Mouse (Mus musculus): ENCODE measurements around the gene Actn1. TPM values are rescaled to one million over a fixed set of nuclear protein-coding genes. Genes with fewer than 3 reads are reported as not detected.

The Actn1 gene
- polyA plus RNA-seq, 1 experiment from 2014 or later: 27.2 TPM

DNA sequence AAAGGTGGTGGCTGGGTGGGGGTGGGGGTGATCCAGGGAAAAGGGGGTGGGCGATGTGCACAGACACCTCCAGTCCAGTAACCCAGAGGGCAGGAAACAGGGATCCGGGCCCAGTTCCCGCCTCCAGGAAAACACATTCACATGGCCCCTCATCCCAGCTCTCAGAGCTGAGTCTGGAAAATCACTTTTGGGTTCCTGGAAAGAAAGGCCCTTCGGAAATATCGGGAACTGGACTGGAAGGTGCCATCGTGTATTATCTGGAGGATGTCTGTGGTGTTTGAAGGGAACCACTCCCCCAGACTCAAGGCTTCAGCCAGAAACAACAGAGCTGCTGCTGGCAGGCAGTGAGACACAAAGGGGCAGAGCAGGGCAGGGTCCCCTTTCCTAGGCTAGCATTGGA is 10.6 kb downstream of the Actn1 start:
- Histone ChIP-seq H3K4me2 (ENCODE audit: low read depth, low read length, severe bottlenecking) (no peak overlapping the region), H3K27me3 (ENCODE audit: control insufficient read depth, insufficient read depth, low read length) (no peaks in the 10 kb centered on the region), H3K4me1 (replicated peaks; ENCODE audit: control insufficient read depth, insufficient read depth, low read length) (no peaks in the 10 kb centered on the region; the same call in 1 of the 2 replicates), H3K9ac (ENCODE audit: low read length) (no peak overlapping the region), H3K27ac (ENCODE audit: low read depth, low read length) (no peak overlapping the region), H3K4me3 (ENCODE audit: low read depth, low read length) (no peak overlapping the region), H3K36me3 (ENCODE audit: control insufficient read depth, insufficient read depth, low read length) (no peaks in the 10 kb centered on the region), H3K9me3 (ENCODE audit: control insufficient read depth, low read length) (no peaks in the 10 kb centered on the region)
- ATAC-seq (replicated peaks; ENCODE audit: low FRiP score): no peak
- DNase-seq (ENCODE audit: low spot score): no peak
- 67% methylated on average over 6 of the region's 6 CpGs for WGBS

DNA sequence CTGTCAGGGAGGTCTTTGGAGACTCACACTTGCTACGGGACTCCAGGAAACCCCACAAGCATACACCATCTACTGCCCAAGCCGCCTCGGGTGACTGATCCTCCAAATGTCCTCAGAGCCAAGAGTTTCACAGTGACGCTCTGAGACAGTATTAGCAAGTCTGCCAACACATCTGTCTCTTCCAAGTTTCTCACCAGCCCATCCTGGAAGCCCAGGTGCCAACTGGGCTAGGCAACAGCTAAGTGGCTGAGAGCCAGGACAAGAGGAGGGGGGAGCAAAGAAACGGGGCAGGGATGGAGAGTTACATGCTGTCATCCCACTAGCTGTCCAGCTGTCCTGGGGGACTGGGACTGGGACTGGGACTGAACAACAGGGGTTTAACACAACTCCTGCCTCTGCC is 13.1 kb downstream of the Actn1 start:
- Histone ChIP-seq H3K27me3 (ENCODE audit: control insufficient read depth, insufficient read depth, low read length) (no peaks in the 10 kb centered on the region), H3K36me3 (ENCODE audit: control insufficient read depth, insufficient read depth, low read length) (no peaks in the 10 kb centered on the region), H3K27ac (ENCODE audit: low read depth, low read length) (no peak overlapping the region), H3K4me1 (replicated peaks; ENCODE audit: control insufficient read depth, insufficient read depth, low read length) (no peaks in the 10 kb centered on the region; the same call in 1 of the 2 replicates), H3K9ac (ENCODE audit: low read length) (no peak overlapping the region), H3K4me3 (ENCODE audit: low read depth, low read length) (no peak overlapping the region), H3K4me2 (ENCODE audit: low read depth, low read length, severe bottlenecking) (no peak overlapping the region), H3K9me3 (ENCODE audit: control insufficient read depth, low read length) (no peaks in the 10 kb centered on the region)
- ATAC-seq (replicated peaks; ENCODE audit: low FRiP score): no peak
- WGBS: 88% methylated on average over 5 of the region's 5 CpGs
- DNase-seq (ENCODE audit: low spot score): no peak

GRCm38 (mm10) chr12:80246505-80246904 is 13.7 kb downstream of the Actn1 start:
- no peaks in the 10 kb centered on the region for H3K9me3 ChIP-seq (ENCODE audit: control insufficient read depth, low read length)
- no peaks in the 10 kb centered on the region for H3K36me3 ChIP-seq (ENCODE audit: control insufficient read depth, insufficient read depth, low read length)
- 82% methylated on average over 2 of the region's 2 CpGs for WGBS
- H3K4me2 ChIP-seq (ENCODE audit: low read depth, low read length, severe bottlenecking): no peak overlapping the region
- DNase-seq (ENCODE audit: low spot score): no peak
- no peaks in the 10 kb centered on the region for H3K27me3 ChIP-seq (ENCODE audit: control insufficient read depth, insufficient read depth, low read length)
- H3K4me3 ChIP-seq (ENCODE audit: low read depth, low read length): no peak overlapping the region
- H3K9ac ChIP-seq (ENCODE audit: low read length): no peak overlapping the region
- H3K27ac ChIP-seq (ENCODE audit: low read depth, low read length): no peak overlapping the region
- no peak for ATAC-seq (replicated peaks; ENCODE audit: low FRiP score)
- no peaks in the 10 kb centered on the region for H3K4me1 ChIP-seq (replicated peaks; ENCODE audit: control insufficient read depth, insufficient read depth, low read length)

- ATAC-seq (replicated peaks; ENCODE audit: low FRiP score): no peak
- DNase-seq (ENCODE audit: low spot score): no peak
- no peaks in the 10 kb centered on the region for H3K27me3 ChIP-seq (ENCODE audit: control insufficient read depth, insufficient read depth, low read length)
- no peak overlapping the region for H3K27ac ChIP-seq (ENCODE audit: low read depth, low read length)
- H3K4me1 ChIP-seq (replicated peaks; ENCODE audit: control insufficient read depth, insufficient read depth, low read length): no peaks in the 10 kb centered on the region
- no peak overlapping the region for H3K9ac ChIP-seq (ENCODE audit: low read length)
- whole genome bisulfite sequencing: 92% methylated on average over 1 of the region's 1 CpGs
- no peaks in the 10 kb centered on the region for H3K36me3 ChIP-seq (ENCODE audit: control insufficient read depth, insufficient read depth, low read length)
- no peak overlapping the region for H3K4me3 ChIP-seq (ENCODE audit: low read depth, low read length)
- no peak overlapping the region for H3K4me2 ChIP-seq (ENCODE audit: low read depth, low read length, severe bottlenecking)
- no peaks in the 10 kb centered on the region for H3K9me3 ChIP-seq (ENCODE audit: control insufficient read depth, low read length)
Measured at GRCm38 (mm10) chr12:80244755-80245154, 15.4 kb downstream of the Actn1 start.

DNA sequence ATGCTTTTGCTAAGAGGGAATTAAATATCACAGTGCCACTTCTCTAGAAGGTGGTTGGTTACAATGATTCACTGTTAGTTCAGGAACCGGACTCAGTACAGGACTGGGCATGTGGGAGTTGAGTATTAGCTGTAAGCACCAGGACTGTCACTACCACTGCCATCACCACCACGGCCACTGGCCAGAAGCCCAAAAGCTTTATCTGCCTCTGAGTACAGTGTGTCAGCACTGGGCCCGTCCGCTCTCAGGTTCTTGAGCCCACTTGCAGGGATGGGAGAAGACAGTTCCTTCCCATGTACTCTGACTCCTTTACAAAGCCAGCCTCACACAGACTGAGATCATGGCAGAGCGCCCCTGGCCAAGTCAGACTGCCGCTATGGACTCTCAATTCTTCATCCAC is 16.0 kb downstream of the Actn1 start:
- no peak overlapping the region for H3K4me2 ChIP-seq (ENCODE audit: low read depth, low read length, severe bottlenecking)
- ATAC-seq (replicated peaks; ENCODE audit: low FRiP score) (no peak), DNase-seq (ENCODE audit: low spot score) (no peak)
- H3K9ac ChIP-seq (ENCODE audit: low read length): no peak overlapping the region
- no peaks in the 10 kb centered on the region for H3K27me3 ChIP-seq (ENCODE audit: control insufficient read depth, insufficient read depth, low read length)
- H3K4me1 ChIP-seq (replicated peaks; ENCODE audit: control insufficient read depth, insufficient read depth, low read length): no peaks in the 10 kb centered on the region
- no peaks in the 10 kb centered on the region for H3K36me3 ChIP-seq (ENCODE audit: control insufficient read depth, insufficient read depth, low read length)
- no peaks in the 10 kb centered on the region for H3K9me3 ChIP-seq (ENCODE audit: control insufficient read depth, low read length)
- 94% methylated on average over 6 of the region's 6 CpGs for WGBS
- no peak overlapping the region for H3K27ac ChIP-seq (ENCODE audit: low read depth, low read length)
- H3K4me3 ChIP-seq (ENCODE audit: low read depth, low read length): no peak overlapping the region

DNA sequence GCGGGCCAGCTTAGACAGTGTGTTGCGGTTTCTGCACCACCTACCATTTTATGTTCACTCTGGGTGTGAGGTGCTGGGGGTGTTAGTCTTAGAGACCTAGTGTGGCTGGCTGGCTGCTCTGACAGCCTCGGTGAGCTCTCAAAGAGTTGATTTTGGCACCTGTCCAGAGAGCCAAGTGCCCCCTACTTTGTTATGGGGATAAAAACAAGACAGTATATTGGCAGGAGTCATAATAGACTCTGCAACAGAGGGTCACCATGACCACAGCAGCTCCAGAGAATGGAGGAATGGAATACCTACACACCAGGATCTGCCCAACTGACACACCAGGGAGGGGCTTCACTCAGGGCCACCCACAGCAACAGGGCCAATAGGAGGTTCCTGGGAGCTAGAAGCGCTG is 16.8 kb downstream of the Actn1 start:
- WGBS: 87% methylated on average over 4 of the region's 4 CpGs
- no peaks in the 10 kb centered on the region for H3K27me3 ChIP-seq (ENCODE audit: control insufficient read depth, insufficient read depth, low read length)
- no peaks in the 10 kb centered on the region for H3K9me3 ChIP-seq (ENCODE audit: control insufficient read depth, low read length)
- no peak for ATAC-seq (replicated peaks; ENCODE audit: low FRiP score)
- H3K4me2 ChIP-seq (ENCODE audit: low read depth, low read length, severe bottlenecking): no peak overlapping the region
- no peak overlapping the region for H3K27ac ChIP-seq (ENCODE audit: low read depth, low read length)
- no peak for DNase-seq (ENCODE audit: low spot score)
- no peak overlapping the region for H3K4me3 ChIP-seq (ENCODE audit: low read depth, low read length)
- no peaks in the 10 kb centered on the region for H3K36me3 ChIP-seq (ENCODE audit: control insufficient read depth, insufficient read depth, low read length)
- H3K9ac ChIP-seq (ENCODE audit: low read length): no peak overlapping the region
- H3K4me1 ChIP-seq (replicated peaks; ENCODE audit: control insufficient read depth, insufficient read depth, low read length): no peaks in the 10 kb centered on the region

GRCm38 (mm10) chr12:80239445-80239844 is 20.7 kb downstream of the Actn1 start:
- Histone ChIP-seq H3K4me1 (replicated peaks; ENCODE audit: control insufficient read depth, insufficient read depth, low read length) (no peaks in the 10 kb centered on the region), H3K9me3 (ENCODE audit: control insufficient read depth, low read length) (no peaks in the 10 kb centered on the region), H3K4me3 (ENCODE audit: low read depth, low read length) (no peak overlapping the region), H3K4me2 (ENCODE audit: low read depth, low read length, severe bottlenecking) (no peak overlapping the region), H3K27me3 (ENCODE audit: control insufficient read depth, insufficient read depth, low read length) (no peaks in the 10 kb centered on the region), H3K36me3 (ENCODE audit: control insufficient read depth, insufficient read depth, low read length) (no peaks in the 10 kb centered on the region), H3K27ac (ENCODE audit: low read depth, low read length) (no peak overlapping the region), H3K9ac (ENCODE audit: low read length) (no peak overlapping the region)
- WGBS: 92% methylated on average over 5 of the region's 5 CpGs
- ATAC-seq (replicated peaks; ENCODE audit: low FRiP score) (no peak), DNase-seq (ENCODE audit: low spot score) (no peak)

GRCm38 (mm10) chr12:80238523-80238922 is 21.6 kb downstream of the Actn1 start:
- Histone ChIP-seq H3K4me2 (ENCODE audit: low read depth, low read length, severe bottlenecking) (no peak overlapping the region), H3K36me3 (ENCODE audit: control insufficient read depth, insufficient read depth, low read length) (no peaks in the 10 kb centered on the region), H3K9me3 (ENCODE audit: control insufficient read depth, low read length) (no peaks in the 10 kb centered on the region; the same call in 1 of the 2 replicates), H3K27me3 (ENCODE audit: control insufficient read depth, insufficient read depth, low read length) (no peaks in the 10 kb centered on the region), H3K4me3 (ENCODE audit: low read depth, low read length) (no peak overlapping the region), H3K27ac (ENCODE audit: low read depth, low read length) (no peak overlapping the region), H3K9ac (ENCODE audit: low read length) (no peak overlapping the region), H3K4me1 (replicated peaks; ENCODE audit: control insufficient read depth, insufficient read depth, low read length) (no peaks in the 10 kb centered on the region)
- ATAC-seq (replicated peaks; ENCODE audit: low FRiP score): no peak
- WGBS: 91% methylated on average over 3 of the region's 3 CpGs
- no peak for DNase-seq (ENCODE audit: low spot score)

- 87% methylated on average over 1 of the region's 1 CpGs for WGBS
- DNase-seq (ENCODE audit: low spot score): no peak
- Histone ChIP-seq H3K36me3 (ENCODE audit: control insufficient read depth, insufficient read depth, low read length) (no peaks in the 10 kb centered on the region), H3K4me1 (replicated peaks; ENCODE audit: control insufficient read depth, insufficient read depth, low read length) (peaks cover 8% of the 10 kb centered on the region), H3K4me2 (ENCODE audit: low read depth, low read length, severe bottlenecking) (no peak overlapping the region), H3K27ac (ENCODE audit: low read depth, low read length) (no peak overlapping the region), H3K9ac (ENCODE audit: low read length) (no peak overlapping the region), H3K27me3 (ENCODE audit: control insufficient read depth, insufficient read depth, low read length) (no peaks in the 10 kb centered on the region), H3K9me3 (ENCODE audit: control insufficient read depth, low read length) (no peaks in the 10 kb centered on the region; the same call in 1 of the 2 replicates), H3K4me3 (ENCODE audit: low read depth, low read length) (no peak overlapping the region)
- ATAC-seq (replicated peaks; ENCODE audit: low FRiP score): no peak
Measured at GRCm38 (mm10) chr12:80235295-80235694, 24.9 kb downstream of the Actn1 start.
